ENCODE assay signal across 16 mouse cellular contexts in the genomic region with DNA sequence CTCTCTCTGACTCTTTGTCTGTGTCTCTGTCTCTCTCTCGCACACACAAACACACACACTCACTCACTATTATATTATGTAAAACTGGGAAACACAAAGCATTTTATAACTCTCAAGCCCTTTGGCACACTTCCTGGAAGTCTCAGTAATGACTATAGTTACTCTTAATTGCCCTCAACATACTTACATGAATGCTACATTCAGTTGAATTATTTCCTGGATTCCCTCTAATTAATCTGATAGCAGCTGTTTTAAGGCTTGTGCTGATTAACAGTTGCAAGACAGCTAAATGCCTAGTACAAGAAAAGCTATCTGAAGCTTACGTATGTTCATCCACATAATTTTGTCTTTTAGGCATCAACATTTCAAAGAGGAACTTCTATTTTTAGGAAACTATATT.
"Had no signal": no experiment of that assay in that cellular context is flagged by ENCODE, and none has a peak within 500 bp of the region (broad histone marks: within the 10 kb centered on the region; RNA-seq: fewer than 3 reads in every experiment).

No protein-coding gene starts in this region.

- ATAC-seq: lung, postnatal 0 days had no signal

- H3K4me1 ChIP-seq: kidney, embryonic 15.5 days; limb, embryonic 13.5 days; midbrain, embryonic 10.5 days; neural tube, embryonic 12.5 days; stomach, embryonic 15.5 days had no signal

- H3K27me3 ChIP-seq: kidney, embryonic 15.5 days; limb, embryonic 13.5 days; neural tube, embryonic 12.5 days; stomach, embryonic 15.5 days had no signal

- H3K27ac ChIP-seq: kidney, embryonic 15.5 days; layer of hippocampus, adult 2 months; limb, embryonic 13.5 days; liver, embryonic 14.5 days; midbrain, embryonic 10.5 days; neural tube, embryonic 12.5 days; stomach, embryonic 15.5 days had no signal

- H3K36me3 ChIP-seq: kidney, embryonic 15.5 days; limb, embryonic 13.5 days; midbrain, embryonic 10.5 days; neural tube, embryonic 12.5 days; stomach, embryonic 15.5 days had no signal

- H3K4me3 ChIP-seq: kidney, embryonic 15.5 days; layer of hippocampus, adult 2 months; limb, embryonic 13.5 days; midbrain, embryonic 10.5 days; neural tube, embryonic 12.5 days; stomach, embryonic 15.5 days had no signal

- H3K9me3 ChIP-seq: kidney, embryonic 15.5 days; limb, embryonic 13.5 days; midbrain, embryonic 10.5 days; neural tube, embryonic 12.5 days; stomach, embryonic 15.5 days had no signal

- H3K4me2 ChIP-seq: kidney, embryonic 15.5 days; limb, embryonic 13.5 days; neural tube, embryonic 12.5 days; stomach, embryonic 15.5 days had no signal

- DNase-seq: kidney, postnatal 4 days; left cerebral cortex, postnatal 4 days; lung, adult 18-20 months; lung, postnatal 4 days; midbrain, embryonic 14.5 days; right cerebral cortex, postnatal 14 days; thymus, adult 2 months; thymus, postnatal 25 days had no signal

- H3K9ac ChIP-seq: kidney, embryonic 15.5 days; limb, embryonic 13.5 days; liver, embryonic 14.5 days; neural tube, embryonic 12.5 days; stomach, embryonic 15.5 days had no signal
